Mouse (Mus musculus) kidney, embryonic 14.5 days (tissue): ENCODE measurements at regions not wholly inside any gene's neighbourhood (a gene's known extent, or its start where the extent isn't known, plus 50 kb on each side); places are given as distances from the start of the nearest gene placed in this dataset.

Experiments used
- ATAC-seq: fragments of 200-750 bp; cut with Nextera tagmentation; 2 replicates; pipeline ENCODE4 v1.8.0; 2017; ENCODE audit warnings: moderate number of reproducible peaks, mild to moderate bottlenecking, moderate TSS enrichment, moderate library complexity; ENCODE audit not compliant: low FRiP score, low TSS enrichment
- H3K27ac ChIP-seq: fragments of 300-500 bp; sonication (generic); 2 replicates; pipeline ENCODE4 v1.5.1; 2014; ENCODE audit warnings: low read depth, mild to moderate bottlenecking, low read length, moderate library complexity, mixed read lengths
- H3K27me3 ChIP-seq: fragments of 300-500 bp; sonication (generic); 2 replicates; pipeline ENCODE4 v1.6.1; 2014; ENCODE audit warnings: mild to moderate bottlenecking, low read length; ENCODE audit not compliant: control insufficient read depth, insufficient read depth
- H3K36me3 ChIP-seq: fragments of 300-500 bp; sonication (generic); 2 replicates; pipeline ENCODE4 v1.6.1; 2014; ENCODE audit warnings: low read length, mixed read lengths; ENCODE audit not compliant: control insufficient read depth, insufficient read depth
- H3K4me1 ChIP-seq: fragments of 300-500 bp; sonication (generic); 2 replicates; pipeline ENCODE4 v1.6.1; 2014; ENCODE audit warnings: low read length, mixed read lengths; ENCODE audit not compliant: control insufficient read depth, insufficient read depth
- H3K4me2 ChIP-seq: fragments of 300-500 bp; sonication (generic); replicated peaks from 2 replicates; pipeline ENCODE4 v1.6.1; 2014; ENCODE audit warnings: low read depth, mild to moderate bottlenecking, low read length
- H3K4me3 ChIP-seq: fragments of 300-500 bp; sonication (generic); 2 replicates; pipeline ENCODE4 v1.5.1; 2014; ENCODE audit warnings: mild to moderate bottlenecking, low read length
- H3K9ac ChIP-seq: fragments of 300-500 bp; sonication (generic); 2 replicates; pipeline ENCODE4 v1.6.1; 2014; ENCODE audit warnings: low read depth, mild to moderate bottlenecking, low read length, moderate library complexity
- H3K9me3 ChIP-seq: fragments of 300-500 bp; sonication (generic); 2 replicates; pipeline ENCODE4 v1.6.1; 2016; ENCODE audit warnings: low read length; ENCODE audit not compliant: control insufficient read depth
- WGBS: fragments of 180-500 bp; shearing (Covaris S2); extraction: QIAGEN DNeasy Blood & Tissue Kit; methylation state at CpG from one replicate; pipeline ENCODE4 v1.1.7; 2014; 5-methylcytosine and 5-hydroxymethylcytosine counted together

DNA sequence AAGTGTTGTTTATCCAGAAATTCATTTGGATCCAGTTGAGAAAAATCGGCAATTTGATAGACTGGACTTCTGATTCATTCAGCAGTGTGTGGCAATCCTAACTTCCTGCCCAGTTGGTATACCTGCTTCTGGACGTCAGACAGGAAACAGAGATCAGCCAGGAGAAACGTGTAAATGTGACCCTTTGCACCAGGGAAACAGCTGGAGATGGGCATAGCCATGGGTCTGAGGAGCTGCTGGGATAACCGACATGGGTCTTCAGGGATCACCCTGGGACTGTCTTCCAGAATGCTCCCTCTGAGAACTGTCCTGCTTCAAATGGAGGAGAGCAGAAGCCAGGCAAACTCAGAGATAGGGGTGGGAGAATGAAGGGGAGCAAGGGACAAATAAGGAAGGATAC lies 516.1 kb upstream of the Mgmt start:
- H3K4me3 ChIP-seq, result no peak overlapping the region
- no peak for ATAC-seq
- H3K9ac ChIP-seq, result no peak overlapping the region
- no peaks in the 10 kb centered on the region for H3K27me3 ChIP-seq
- H3K4me2 ChIP-seq, result no peak overlapping the region
- H3K4me1 ChIP-seq, result peaks cover 7% of the 10 kb centered on the region; the same call in 1 of the 2 replicates
- H3K36me3 ChIP-seq, result no peaks in the 10 kb centered on the region
- no peaks in the 10 kb centered on the region for H3K9me3 ChIP-seq
- 45% methylated on average over 4 of the region's 4 CpGs for WGBS
- H3K27ac ChIP-seq, result no peak overlapping the region

DNA sequence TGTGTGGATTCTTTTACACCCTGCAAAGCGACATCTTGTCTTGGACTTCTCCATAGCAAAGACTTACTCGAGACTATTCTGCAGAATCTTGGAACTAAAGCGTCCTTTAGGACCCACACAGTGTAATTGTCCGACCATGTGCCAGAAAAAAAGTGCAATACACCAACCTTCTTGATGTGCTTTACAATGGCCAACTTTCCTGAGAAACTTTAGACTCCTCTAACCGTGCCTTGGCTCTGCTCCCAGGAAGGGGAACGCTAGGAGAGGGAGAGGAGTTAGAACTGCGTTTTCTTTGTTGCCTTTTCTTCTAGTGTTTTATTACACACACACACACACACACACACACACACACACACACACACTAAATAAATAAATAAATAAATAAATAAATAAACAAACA lies 515.1 kb upstream of the Mgmt start:
- WGBS, result 58% methylated on average over 7 of the region's 7 CpGs
- no peak overlapping the region for H3K4me2 ChIP-seq
- H3K9me3 ChIP-seq, result no peaks in the 10 kb centered on the region
- no peak overlapping the region for H3K4me3 ChIP-seq
- no peaks in the 10 kb centered on the region for H3K27me3 ChIP-seq
- H3K27ac ChIP-seq, result no peak overlapping the region
- H3K4me1 ChIP-seq, result peaks cover 7% of the 10 kb centered on the region; the same call in 1 of the 2 replicates
- H3K36me3 ChIP-seq, result no peaks in the 10 kb centered on the region
- H3K9ac ChIP-seq, result no peak overlapping the region
- no peak for ATAC-seq

DNA sequence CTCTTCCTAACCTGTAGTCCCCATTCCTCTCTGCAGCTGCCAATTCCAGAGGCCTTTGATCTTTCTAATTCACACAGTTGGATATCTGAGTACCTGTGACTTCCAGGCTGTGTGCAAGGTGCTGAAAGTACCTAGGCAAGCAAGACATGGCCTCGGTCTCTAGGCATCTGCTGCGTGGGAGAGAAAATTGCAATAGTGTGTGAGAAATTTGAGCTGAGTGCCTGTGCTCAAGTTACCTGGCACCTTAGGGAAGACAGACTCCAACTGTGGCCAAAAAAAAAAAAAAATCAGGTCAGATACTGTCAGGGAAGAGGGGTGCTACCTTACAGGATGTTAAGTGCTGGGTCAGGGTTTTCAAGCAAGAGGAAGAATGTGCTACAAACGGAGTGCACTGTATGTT lies 514.7 kb upstream of the Mgmt start:
- Histone ChIP-seq H3K27ac (no peak overlapping the region), H3K4me1 (peaks cover 7% of the 10 kb centered on the region; the same call in 1 of the 2 replicates), H3K27me3 (no peaks in the 10 kb centered on the region), H3K9ac (no peak overlapping the region), H3K36me3 (no peaks in the 10 kb centered on the region), H3K4me3 (no peak overlapping the region), H3K4me2 (no peak overlapping the region), H3K9me3 (no peaks in the 10 kb centered on the region)
- WGBS, result 34% methylated on average over 3 of the region's 3 CpGs
- ATAC-seq, result no peak

DNA sequence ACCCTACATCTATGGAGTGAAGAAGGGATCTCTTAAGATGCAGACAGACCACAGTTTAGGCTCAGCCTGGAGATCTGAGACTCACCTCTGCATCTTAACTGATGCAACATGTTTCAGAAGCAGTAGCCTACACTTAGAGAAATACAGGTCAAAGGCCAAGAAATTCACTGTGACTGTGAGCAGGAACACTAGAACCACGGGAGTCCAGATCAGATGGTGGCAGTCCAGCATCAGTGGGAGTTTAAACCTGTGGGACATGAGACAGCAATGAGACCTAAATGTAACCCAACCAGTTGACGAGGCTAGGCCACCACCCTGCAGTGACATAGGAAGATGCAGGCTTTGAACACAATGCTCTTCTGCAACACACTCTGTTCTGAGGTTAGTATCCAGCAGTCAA lies 511.1 kb upstream of the Mgmt start:
- ATAC-seq, result no peak
- 82% methylated on average over 2 of the region's 2 CpGs for WGBS
- Histone ChIP-seq H3K27ac (no peak overlapping the region), H3K27me3 (no peaks in the 10 kb centered on the region), H3K4me3 (no peak overlapping the region), H3K9me3 (no peaks in the 10 kb centered on the region), H3K4me1 (peaks cover 4% of the 10 kb centered on the region; the same call in 1 of the 2 replicates), H3K36me3 (no peaks in the 10 kb centered on the region), H3K4me2 (no peak overlapping the region), H3K9ac (no peak overlapping the region)

DNA sequence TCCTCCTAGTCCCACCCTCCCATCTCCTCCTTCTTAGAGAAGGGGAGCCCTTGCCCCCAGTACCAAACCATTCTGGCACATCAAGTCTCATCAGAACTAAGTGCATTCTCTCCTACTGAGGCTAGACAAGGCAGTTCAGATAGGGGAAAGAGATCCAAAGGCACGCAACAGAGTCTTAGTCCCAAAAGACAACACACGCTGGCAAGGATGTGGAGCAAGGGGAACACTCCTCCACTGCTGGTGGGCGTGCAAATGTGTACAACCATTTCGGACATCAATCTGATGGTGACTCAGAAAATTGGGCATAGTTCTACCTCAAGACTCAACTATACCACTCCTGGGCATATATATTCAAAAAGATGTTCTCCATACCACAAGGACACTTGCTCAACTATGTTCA lies 506.7 kb upstream of the Mgmt start:
- Histone ChIP-seq H3K27ac (no peak overlapping the region), H3K4me3 (no peak overlapping the region), H3K36me3 (no peaks in the 10 kb centered on the region), H3K4me2 (no peak overlapping the region), H3K9ac (no peak overlapping the region), H3K4me1 (0 out of 2 replicates have a peak, but pooled peaks cover 2% of the 10 kb centered on the region), H3K9me3 (no peaks in the 10 kb centered on the region), H3K27me3 (no peaks in the 10 kb centered on the region)
- no peak for ATAC-seq
- WGBS, result 87% methylated on average over 4 of the region's 4 CpGs

DNA sequence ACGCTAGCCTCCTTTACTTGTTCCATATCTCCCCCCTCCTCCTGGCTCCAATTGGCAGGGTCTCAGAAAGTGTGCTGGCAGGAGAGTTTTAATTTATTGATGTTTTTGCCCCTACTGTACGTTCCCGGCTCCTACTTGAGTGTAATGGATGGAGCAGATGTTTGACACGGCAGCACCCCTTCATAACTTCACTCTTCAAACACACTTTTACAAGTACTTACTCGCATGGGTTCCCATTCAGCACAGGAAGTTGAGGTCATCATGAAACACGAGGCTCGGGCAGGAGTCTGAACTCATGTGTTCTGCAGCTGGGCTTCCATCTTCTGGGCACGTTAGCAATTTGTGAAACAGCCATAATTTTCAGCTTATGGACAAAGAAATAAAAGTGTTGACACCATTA lies 504.3 kb upstream of the Mgmt start:
- Histone ChIP-seq H3K4me2 (no peak overlapping the region), H3K9me3 (no peaks in the 10 kb centered on the region), H3K36me3 (no peaks in the 10 kb centered on the region), H3K9ac (no peak overlapping the region), H3K4me3 (no peak overlapping the region), H3K27me3 (no peaks in the 10 kb centered on the region), H3K4me1 (0 out of 2 replicates have a peak, but pooled peaks cover 2% of the 10 kb centered on the region), H3K27ac (no peak overlapping the region)
- 26% methylated on average over 8 of the region's 8 CpGs for WGBS
- ATAC-seq, result peak; percentile 39; the same call in 1 of the 2 replicates

DNA sequence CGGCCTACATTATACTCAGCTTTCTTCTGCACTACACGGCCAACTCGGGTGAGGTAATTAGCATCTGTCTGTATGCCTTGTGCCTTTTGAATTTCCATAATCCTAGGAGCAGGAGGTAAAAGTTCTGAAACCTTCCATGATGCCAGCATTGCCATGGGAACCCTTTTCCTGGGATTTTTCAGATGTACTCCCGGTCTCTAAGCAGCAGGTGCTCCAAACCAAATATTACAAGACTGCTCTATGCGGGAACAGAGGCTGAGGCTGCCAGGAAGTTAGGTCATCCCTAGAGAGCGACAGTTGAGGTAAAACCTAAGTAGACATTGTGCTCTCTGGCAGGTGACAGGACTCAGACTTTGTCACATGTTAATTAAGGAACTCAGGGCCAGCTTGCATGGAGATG lies 501.0 kb upstream of the Mgmt start:
- no peak overlapping the region for H3K9ac ChIP-seq
- 92% methylated on average over 6 of the region's 6 CpGs for WGBS
- 0 out of 2 replicates have a peak, but pooled peaks cover 2% of the 10 kb centered on the region for H3K4me1 ChIP-seq
- H3K9me3 ChIP-seq, result no peaks in the 10 kb centered on the region
- ATAC-seq, result no peak
- H3K27ac ChIP-seq, result no peak overlapping the region
- no peaks in the 10 kb centered on the region for H3K36me3 ChIP-seq
- H3K4me2 ChIP-seq, result no peak overlapping the region
- no peak overlapping the region for H3K4me3 ChIP-seq
- H3K27me3 ChIP-seq, result no peaks in the 10 kb centered on the region

DNA sequence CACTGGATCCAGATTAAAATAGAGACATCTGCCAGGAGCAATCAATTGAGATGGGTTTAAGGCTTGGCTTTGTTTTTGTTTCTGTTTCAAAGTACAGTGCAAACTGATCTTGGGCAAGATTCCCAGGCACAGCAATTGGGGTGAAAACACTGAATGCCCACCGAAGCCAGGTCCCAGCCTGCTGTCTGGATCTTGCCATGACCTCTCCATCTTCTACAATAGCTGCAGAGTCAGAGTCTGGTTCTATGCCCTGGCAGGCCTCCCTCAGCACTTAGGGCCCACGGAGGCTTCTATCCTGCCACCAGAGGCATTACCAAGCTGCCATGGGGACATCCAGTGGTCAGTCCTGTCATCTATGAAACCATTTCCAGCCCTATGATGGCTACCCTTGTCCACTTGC lies 498.6 kb upstream of the Mgmt start:
- no peaks in the 10 kb centered on the region for H3K9me3 ChIP-seq
- 53% methylated on average over 2 of the region's 2 CpGs for WGBS
- no peak for ATAC-seq
- H3K4me3 ChIP-seq, result no peak overlapping the region
- H3K4me2 ChIP-seq, result no peak overlapping the region
- H3K4me1 ChIP-seq, result no peaks in the 10 kb centered on the region
- no peaks in the 10 kb centered on the region for H3K27me3 ChIP-seq
- no peak overlapping the region for H3K27ac ChIP-seq
- no peak overlapping the region for H3K9ac ChIP-seq
- H3K36me3 ChIP-seq, result no peaks in the 10 kb centered on the region

DNA sequence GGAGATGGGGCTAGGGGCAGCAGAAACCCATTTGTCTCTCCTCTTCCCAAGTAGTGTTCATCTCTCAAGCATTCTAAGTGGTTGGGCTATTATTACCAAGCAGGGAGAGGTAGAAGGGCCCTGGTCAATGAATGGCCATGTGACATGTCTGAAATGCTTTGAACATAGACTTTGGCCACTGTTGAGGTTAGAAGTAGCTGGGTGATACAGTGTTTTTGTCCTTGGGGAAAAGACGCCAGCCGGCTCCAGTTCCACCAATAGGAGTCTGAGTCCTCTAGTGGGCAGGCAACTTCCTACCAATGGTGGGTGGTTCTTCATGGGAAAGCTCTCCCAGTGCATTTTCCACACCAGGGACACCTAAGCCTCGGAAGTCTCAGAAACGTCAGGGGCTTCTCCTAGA lies 497.3 kb upstream of the Mgmt start:
- Histone ChIP-seq H3K9me3 (no peaks in the 10 kb centered on the region), H3K9ac (no peak overlapping the region), H3K27me3 (no peaks in the 10 kb centered on the region), H3K4me3 (no peak overlapping the region), H3K4me1 (no peaks in the 10 kb centered on the region), H3K27ac (no peak overlapping the region), H3K36me3 (no peaks in the 10 kb centered on the region), H3K4me2 (no peak overlapping the region)
- 92% methylated on average over 4 of the region's 4 CpGs for WGBS
- ATAC-seq, result no peak
